Mouse (Mus musculus) intestine, postnatal 0 days (tissue): Measurements from ENCODE around the gene Ptpn18. TPM values are rescaled to one million over a fixed set of nuclear protein-coding genes. Genes with fewer than 3 reads are reported as not detected.

ENCODE experiments used
- ATAC-seq: fragments of 200-750 bp; cut with Nextera tagmentation; 2 replicates; pipeline ENCODE4 v1.8.0; 2017; ENCODE audit warnings: mild to moderate bottlenecking, moderate TSS enrichment, moderate library complexity
- H3K27ac ChIP-seq: fragments of 300-500 bp; sonication (generic); 2 replicates; pipeline ENCODE4 v1.5.1; 2014; ENCODE audit warnings: mild to moderate bottlenecking, low read depth, low read length, moderate library complexity
- H3K27me3 ChIP-seq: fragments of 300-500 bp; sonication (generic); replicated peaks from 2 replicates; pipeline ENCODE4 v1.6.1; 2014; ENCODE audit warnings: low read length, mixed read lengths; ENCODE audit not compliant: control insufficient read depth, insufficient read depth
- H3K36me3 ChIP-seq: fragments of 300-500 bp; sonication (generic); 2 replicates; pipeline ENCODE4 v1.6.1; 2014; ENCODE audit warnings: mild to moderate bottlenecking, moderate library complexity; ENCODE audit not compliant: control insufficient read depth, insufficient read depth
- H3K4me1 ChIP-seq: fragments of 300-500 bp; sonication (generic); replicated peaks from 2 replicates; pipeline ENCODE4 v1.6.1; 2014; ENCODE audit warnings: antibody characterized with exemption, low read length, mixed read lengths; ENCODE audit not compliant: control insufficient read depth, insufficient read depth
- H3K4me2 ChIP-seq: fragments of 300-500 bp; sonication (generic); replicated peaks from 2 replicates; pipeline ENCODE4 v1.6.1; 2014; ENCODE audit warnings: low read depth, mild to moderate bottlenecking, moderate library complexity
- H3K4me3 ChIP-seq: fragments of 300-500 bp; sonication (generic); 2 replicates; pipeline ENCODE4 v1.5.1; 2014; ENCODE audit warnings: low read depth, low read length
- H3K9ac ChIP-seq: fragments of 300-500 bp; sonication (generic); 2 replicates; pipeline ENCODE4 v1.6.1; 2014; ENCODE audit warnings: mild to moderate bottlenecking, low read depth, low read length
- H3K9me3 ChIP-seq: fragments of 300-500 bp; sonication (generic); 2 replicates; pipeline ENCODE4 v1.6.1; 2016; ENCODE audit warnings: mixed run types; ENCODE audit not compliant: control insufficient read depth
- CTCF ChIP-seq: sonication (generic); IDR thresholded peaks from 2 replicates; pipeline ENCODE4 v1.5.1; 2016; ENCODE audit warnings: low read depth, mild to moderate bottlenecking, control low read depth, antibody characterized with exemption, moderate library complexity
- WGBS: fragments of 180-500 bp; shearing (Covaris S2); extraction: QIAGEN DNeasy Blood & Tissue Kit; methylation state at CpG from one replicate; pipeline ENCODE4 v1.1.7; 2014; 5-methylcytosine and 5-hydroxymethylcytosine counted together
- microRNA-seq: library from miRNA; unstranded; fragments of <30 nt; microRNA quantifications from one replicate; pipeline ENCODE4, GENCODE M21; 2016
- polyA plus RNA-seq: library from polyadenylated mRNA; unstranded; fragments of >200 nt; fragmentation: Nextera tagmentation; extraction: Ambion mirVana; gene quantifications from 2 replicates; pipeline ENCODE4 v1.2.1, GENCODE M21; 2015

The Ptpn18 gene
- polyA plus RNA-seq, 1 experiment from 2014 or later: 35.3 TPM

- H3K4me3 ChIP-seq: no peak overlapping the region
- H3K36me3 ChIP-seq: no peaks in the 10 kb centered on the region
- 0 out of 2 replicates have a peak, but pooled peaks have one; percentile 2 for TF ChIP-seq CTCF
- H3K4me2 ChIP-seq: no peak overlapping the region
- H3K27ac ChIP-seq: no peak overlapping the region
- WGBS: 77% methylated on average over 1 of the region's 1 CpGs
- H3K27me3 ChIP-seq: no peaks in the 10 kb centered on the region
- H3K9me3 ChIP-seq: no peaks in the 10 kb centered on the region
- H3K4me1 ChIP-seq: no peaks in the 10 kb centered on the region
- no peak overlapping the region for H3K9ac ChIP-seq
- ATAC-seq: no peak
Observed at GRCm38 (mm10) chr1:34518259-34518658, 58.7 kb downstream of the Ptpn18 start.

GRCm38 (mm10) chr1:34522205-34522849, 62.8 kb downstream of the Ptpn18 start:
- WGBS: 71% methylated on average over 6 of the region's 6 CpGs
- Histone ChIP-seq H3K4me3 (no peak overlapping the region), H3K4me2 (no peak overlapping the region), H3K36me3 (no peaks in the 10 kb centered on the region), H3K4me1 (no peaks in the 10 kb centered on the region), H3K9me3 (no peaks in the 10 kb centered on the region), H3K27me3 (no peaks in the 10 kb centered on the region), H3K9ac (no peak overlapping the region), H3K27ac (no peak overlapping the region)
- TF ChIP-seq CTCF: no peak
- ATAC-seq: no peak

- H3K27ac ChIP-seq: no peak overlapping the region
- no peak overlapping the region for H3K9ac ChIP-seq
- no peaks in the 10 kb centered on the region for H3K36me3 ChIP-seq
- no peak overlapping the region for H3K4me3 ChIP-seq
- no peak for TF ChIP-seq CTCF
- no peaks in the 10 kb centered on the region for H3K4me1 ChIP-seq
- H3K27me3 ChIP-seq: no peaks in the 10 kb centered on the region
- WGBS: 72% methylated on average over 3 of the region's 3 CpGs
- ATAC-seq: no peak
- no peak overlapping the region for H3K4me2 ChIP-seq
- H3K9me3 ChIP-seq: no peaks in the 10 kb centered on the region
Observed at GRCm38 (mm10) chr1:34522850-34523244, 63.3 kb downstream of the Ptpn18 start.

- H3K9ac ChIP-seq: no peak overlapping the region
- no peak overlapping the region for H3K4me3 ChIP-seq
- H3K27ac ChIP-seq: no peak overlapping the region
- TF ChIP-seq CTCF: no peak
- no peak overlapping the region for H3K4me2 ChIP-seq
- no peaks in the 10 kb centered on the region for H3K36me3 ChIP-seq
- no peaks in the 10 kb centered on the region for H3K4me1 ChIP-seq
- ATAC-seq: no peak
- WGBS: 86% methylated on average over 3 of the region's 3 CpGs
- H3K27me3 ChIP-seq: no peaks in the 10 kb centered on the region
- no peaks in the 10 kb centered on the region for H3K9me3 ChIP-seq
Observed at GRCm38 (mm10) chr1:34523647-34524046, 64.1 kb downstream of the Ptpn18 start.

Small RNA genes within 50 kb of the gene (microRNA-seq; reads per million reads assigned to microRNA genes)
- 3.5 reads per million, percentile 6 among the genes with 10 or more reads in this experiment for gene Mir5103

Other genes with a start within 250 kb of the Ptpn18 start
- 34.8 and 35.3 TPM in 2 replicates for gene Ccdc115, start 20.1 kb upstream of the Ptpn18 start, polyA plus RNA-seq
- gene Imp4, start 19.9 kb upstream of the Ptpn18 start, polyA plus RNA-seq: 47.5 and 50.5 TPM in 2 replicates
- gene Prss39, start 38.6 kb downstream of the Ptpn18 start, polyA plus RNA-seq: not detected in 2 replicates
- gene Cfc1, start 75.9 kb downstream of the Ptpn18 start, polyA plus RNA-seq: not detected in 2 replicates
- gene Prss40, start 101.2 kb downstream of the Ptpn18 start, polyA plus RNA-seq: not detected in 2 replicates
- gene Amer3, start 119.9 kb downstream of the Ptpn18 start, polyA plus RNA-seq: 0.18 and 0.31 TPM in 2 replicates